Mouse (Mus musculus) layer of hippocampus, adult 2 months (tissue): ENCODE data around the gene 4931429L15Rik. TPM values are rescaled to one million over a fixed set of nuclear protein-coding genes. Genes with fewer than 3 reads are reported as not detected.

ENCODE experiments used
- DNase-seq, 2 experiments: peaks; one replicate each; pipeline ENCODE4 v3.0.0; 2022; ENCODE audit warnings: low spot score in 2 of 2
- H3K27ac ChIP-seq: fragments of 200-600 bp; 2 replicates; pipeline ENCODE4 v1.8.1; 2022
- H3K4me3 ChIP-seq: fragments of 200-600 bp; 2 replicates; pipeline ENCODE4 v1.8.1; 2022; ENCODE audit warnings: mild to moderate bottlenecking
- CTCF ChIP-seq: fragments of 200-600 bp; conservative IDR thresholded peaks from 2 replicates; pipeline ENCODE4 v1.8.1; 2022; ENCODE audit warnings: antibody characterized with exemption, mild to moderate bottlenecking, moderate library complexity
- total RNA-seq, 2 experiments: library from RNA; stranded (reverse); gene quantifications; 2 replicates each; pipeline ENCODE4 v1.2.3; 2021

The 4931429L15Rik gene
- total RNA-seq, 2 experiments from 2014 or later = not detected

- Histone ChIP-seq H3K4me3 (no peak within 1 kb of the TSS), H3K27ac (no peak within 1 kb of the TSS)
- no peak for DNase-seq
- TF ChIP-seq CTCF = no peak
Measured at GRCm38 (mm10) chr9:46268343-46268873, 51.4 kb downstream of the 4931429L15Rik start, which contains the start of gene Apoa5. Gene Apoa5 (plus strand): TSS chr9:46268633.

- Histone ChIP-seq H3K27ac (no peak overlapping the region), H3K4me3 (no peak overlapping the region)
- no peak for DNase-seq
- TF ChIP-seq CTCF = no peak
Measured at GRCm38 (mm10) chr9:46261131-46261530, 58.7 kb downstream of the 4931429L15Rik start.

GRCm38 (mm10) chr9:46259111-46259510, 60.7 kb downstream of the 4931429L15Rik start:
- TF ChIP-seq CTCF = no peak
- Histone ChIP-seq H3K27ac (no peak overlapping the region), H3K4me3 (no peak overlapping the region)
- DNase-seq = no peak

GRCm38 (mm10) chr9:46257546-46257945, 62.2 kb downstream of the 4931429L15Rik start:
- no peak for TF ChIP-seq CTCF
- Histone ChIP-seq H3K27ac (no peak overlapping the region), H3K4me3 (no peak overlapping the region)
- no peak for DNase-seq

- no peak for TF ChIP-seq CTCF
- no peak for DNase-seq
- Histone ChIP-seq H3K4me3 (no peak overlapping the region), H3K27ac (no peak overlapping the region)
Measured at GRCm38 (mm10) chr9:46256658-46257385, 63.0 kb downstream of the 4931429L15Rik start.

GRCm38 (mm10) chr9:46256177-46256576, 63.6 kb downstream of the 4931429L15Rik start:
- DNase-seq = no peak
- TF ChIP-seq CTCF = no peak

More at GRCm38 (mm10) chr9:46256177-46256576, 63.6 kb downstream of the 4931429L15Rik start:
- no peak overlapping the region for H3K4me3 ChIP-seq
- H3K27ac ChIP-seq = no peak overlapping the region

Other genes with a start within 250 kb of the 4931429L15Rik start
- gene Apoa1, start 91.4 kb downstream of the 4931429L15Rik start, total RNA-seq = not detected
- gene Apoc3, start 84.3 kb downstream of the 4931429L15Rik start, total RNA-seq = 1 to 10 TPM in 1 of 2 experiments, not detected in 1; 1.0 TPM
- gene Apoa4, start 79.3 kb downstream of the 4931429L15Rik start, total RNA-seq = not detected
- gene Apoa5, start 51.4 kb downstream of the 4931429L15Rik start, total RNA-seq = not detected
- 10 to 100 TPM; 34.4 to 41.1 TPM for gene Zpr1, start 46.9 kb downstream of the 4931429L15Rik start, total RNA-seq
- 10 to 100 TPM; 13.5 to 14.4 TPM for gene Bud13, start 37.0 kb downstream of the 4931429L15Rik start, total RNA-seq